Mouse (Mus musculus): ENCODE results near the gene Cipc.

The Cipc gene

DNA sequence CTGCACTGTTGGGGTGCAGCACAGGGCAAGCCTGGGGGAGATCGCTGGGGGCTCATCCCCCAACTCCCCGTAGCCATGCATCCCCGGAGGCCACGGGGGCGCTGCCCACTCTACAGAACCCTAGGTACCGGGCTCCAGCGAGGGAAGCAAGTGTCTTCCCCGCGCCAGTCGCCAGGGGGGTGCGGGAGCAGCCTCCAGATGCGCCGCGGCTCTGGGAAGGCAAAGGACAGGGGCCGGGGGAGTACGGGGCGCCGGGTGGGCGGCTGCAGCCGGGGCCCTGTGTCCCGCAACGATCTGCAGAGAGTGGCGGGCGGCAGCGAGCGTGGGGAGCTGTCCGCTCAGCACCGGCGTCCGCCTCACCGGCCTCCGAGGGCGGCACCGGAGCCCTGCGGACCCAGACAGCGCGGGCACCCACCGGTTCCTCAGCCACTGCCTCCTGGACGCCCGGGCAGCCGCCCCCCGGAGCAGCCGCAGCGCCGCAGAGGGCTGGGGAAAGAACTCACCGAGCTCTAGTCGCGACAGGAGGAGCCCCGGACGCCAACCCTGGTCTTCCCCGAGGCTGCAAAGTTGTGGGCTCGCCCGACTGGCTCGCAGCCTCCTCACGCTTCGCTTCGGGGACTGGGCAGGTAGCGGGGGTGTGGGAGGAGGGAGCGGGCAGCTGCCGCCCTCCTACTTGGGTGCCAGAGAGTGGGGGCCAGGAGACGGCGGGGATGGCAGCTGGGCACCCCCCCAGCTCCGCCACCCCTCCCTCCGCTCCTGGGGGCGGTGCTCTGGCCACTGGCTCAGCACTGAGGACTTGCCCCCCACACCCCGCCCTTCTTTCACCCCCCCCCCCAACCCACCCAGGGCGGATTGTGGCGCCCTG, 43.3 kb downstream of the Cipc start, which contains the start of gene Zdhhc22:
Gene Zdhhc22, minus strand, starts transcription at position 541 of the 865 bp plus-strand sequence.
- no peak for DNase-seq (ENCODE audit: low read depth, low spot score)

- no peak for DNase-seq (ENCODE audit: low read depth, low spot score)
These were observed 43.9 kb downstream of the Cipc start for GRCm38 (mm10) chr12:86990755-86991110.

DNA sequence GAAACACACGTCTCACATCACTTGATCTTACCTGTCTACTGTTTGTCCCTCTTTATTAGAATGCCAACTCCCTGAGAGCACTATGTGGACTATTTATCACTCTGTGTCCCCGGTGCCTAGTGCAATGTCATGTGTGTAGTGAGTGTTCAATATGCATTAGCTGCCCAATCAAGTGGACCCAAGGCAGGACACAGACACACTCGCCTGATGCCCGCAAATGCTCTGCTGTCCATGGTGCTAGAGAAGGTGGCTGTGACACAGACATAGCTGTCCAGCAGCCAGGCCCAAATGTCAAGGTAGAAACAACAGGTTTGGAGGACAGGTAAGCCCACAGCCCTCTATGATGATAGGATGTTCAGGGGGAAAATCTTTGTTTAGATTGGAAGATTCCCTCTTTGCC, 47.3 kb downstream of the Cipc start:
- DNase-seq (ENCODE audit: low read depth, low spot score), result no peak

GRCm38 (mm10) chr12:86994776-86995175, 47.9 kb downstream of the Cipc start:
- no peak for DNase-seq (ENCODE audit: low read depth, low spot score)

- DNase-seq (ENCODE audit: low read depth, low spot score), result no peak
These were observed 49.1 kb downstream of the Cipc start for GRCm38 (mm10) chr12:86995931-86996330.

GRCm38 (mm10) chr12:86998699-86999098, 51.9 kb downstream of the Cipc start:
- DNase-seq (ENCODE audit: low read depth, low spot score), result no peak

DNA sequence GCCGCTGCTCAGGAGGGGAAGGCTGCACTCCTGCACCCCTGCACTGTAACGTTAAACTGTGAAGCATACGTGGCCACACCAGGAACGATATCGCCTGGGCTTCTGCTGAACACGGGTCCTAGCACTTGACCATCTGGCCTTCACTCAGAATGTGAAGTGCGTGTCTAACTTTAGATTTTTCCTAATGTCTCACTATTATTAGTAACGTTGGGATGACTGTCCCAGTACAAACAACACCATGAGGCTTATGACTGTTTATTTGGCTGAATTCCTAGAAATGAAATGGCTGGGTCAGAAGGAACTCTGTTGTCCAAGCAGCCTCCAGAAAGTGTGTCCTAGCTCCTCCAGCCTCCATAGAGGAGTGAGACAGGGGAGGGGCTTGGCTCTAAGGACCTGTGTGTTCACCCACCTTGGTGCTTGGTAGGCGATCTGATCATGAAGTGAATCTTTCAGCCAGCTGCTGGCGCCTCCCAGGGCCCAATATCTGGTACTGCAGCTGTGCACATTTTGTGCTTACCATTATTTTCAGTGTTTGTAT, 52.5 kb downstream of the Cipc start:
- no peak for DNase-seq (ENCODE audit: low read depth, low spot score)

GRCm38 (mm10) chr12:87000151-87000839, 53.5 kb downstream of the Cipc start:
- DNase-seq (ENCODE audit: low read depth, low spot score), result no peak

GRCm38 (mm10) chr12:87000840-87001176, 54.0 kb downstream of the Cipc start:
- DNase-seq (ENCODE audit: low read depth, low spot score), result no peak

- DNase-seq (ENCODE audit: low read depth, low spot score), result no peak
These were observed 55.4 kb downstream of the Cipc start for GRCm38 (mm10) chr12:87002209-87002608.

- DNase-seq (ENCODE audit: low read depth, low spot score), result no peak
These were observed 56.0 kb downstream of the Cipc start for GRCm38 (mm10) chr12:87002815-87003214.

DNA sequence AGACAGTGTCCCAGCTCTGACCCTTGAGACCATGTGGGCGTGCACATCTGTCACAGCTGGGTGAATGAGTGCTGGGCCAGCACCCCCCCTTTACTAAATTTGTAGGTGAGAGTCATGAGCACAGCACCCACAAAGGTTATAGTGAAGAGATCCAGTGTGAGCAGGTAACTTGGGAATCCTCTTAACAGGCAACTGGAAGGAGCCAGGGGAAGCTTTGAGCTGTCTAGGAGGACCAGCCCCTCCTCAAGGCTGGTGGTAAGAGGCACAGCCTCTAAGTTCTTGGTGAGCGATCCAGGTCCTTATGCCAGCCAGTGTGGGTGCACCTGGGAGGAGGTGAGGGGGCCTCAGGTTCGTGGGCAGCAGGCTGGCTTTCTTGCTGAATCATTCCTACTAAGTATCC, 56.8 kb downstream of the Cipc start:
- no peak for DNase-seq (ENCODE audit: low read depth, low spot score)

- DNase-seq (ENCODE audit: low read depth, low spot score), result no peak
These were observed 57.8 kb downstream of the Cipc start for GRCm38 (mm10) chr12:87004596-87004995.

All from c-Kit-negative CD71-positive TER-119-positive erythroid progenitor cells, embryonic 14.5 days (primary cell).